Mouse (Mus musculus): ENCODE data around the gene Bsdc1. TPM values are rescaled to one million over a fixed set of nuclear protein-coding genes. Genes with fewer than 3 reads are reported as not detected.
"Not testable (repeated sequence)": the region's sequence is repeated elsewhere in the genome, so short reads cannot be mapped to it uniquely, and the experiment has no call there.

The Bsdc1 gene
- polyA plus RNA-seq, 1 experiment from 2014 or later: 24.6 TPM

- Histone ChIP-seq H3K4me1 (ENCODE audit: control insufficient read depth, insufficient read depth, low read length) (peaks cover 3% of the 10 kb centered on the region; the same call in 1 of the 2 replicates), H3K27ac (ENCODE audit: low read depth, low read length) (peak overlapping the region; percentile 96), H3K4me3 (ENCODE audit: low read depth, low read length) (peak overlapping the region; percentile 98), H3K9me3 (replicated peaks; ENCODE audit: control insufficient read depth, low read length) (no peaks in the 10 kb centered on the region), H3K9ac (ENCODE audit: low read depth, low read length) (peak overlapping the region; percentile 100), H3K27me3 (ENCODE audit: control insufficient read depth, insufficient read depth, low read length) (no peaks in the 10 kb centered on the region), H3K4me2 (peak overlapping the region; percentile 78), H3K36me3 (ENCODE audit: control insufficient read depth, insufficient read depth, low read length) (peaks cover 11% of the 10 kb centered on the region; the same call in 1 of the 2 replicates)
- WGBS (ENCODE audit: insufficient replicate concordance): under 1% methylated on average over 32 of the region's 35 CpGs
- peak; percentile 46; the same call in 1 of the 2 replicates for ATAC-seq (replicated peaks; ENCODE audit: insufficient number of reproducible peaks, low FRiP score, low TSS enrichment)
Measured at GRCm38 (mm10) chr4:129514300-129514898, 53.0 kb downstream of the Bsdc1 start.

GRCm38 (mm10) chr4:129516925-129517324, 55.5 kb downstream of the Bsdc1 start:
- no peak overlapping the region for H3K4me3 ChIP-seq (ENCODE audit: low read depth, low read length)
- WGBS (ENCODE audit: insufficient replicate concordance): 43% methylated on average over 2 of the region's 2 CpGs
- H3K4me2 ChIP-seq: no peak overlapping the region
- H3K36me3 ChIP-seq (ENCODE audit: control insufficient read depth, insufficient read depth, low read length): peaks cover 26% of the 10 kb centered on the region
- no peak overlapping the region for H3K9ac ChIP-seq (ENCODE audit: low read depth, low read length)
- no peak for ATAC-seq (replicated peaks; ENCODE audit: insufficient number of reproducible peaks, low FRiP score, low TSS enrichment)
- no peak overlapping the region for H3K27ac ChIP-seq (ENCODE audit: low read depth, low read length)
- no peaks in the 10 kb centered on the region for H3K4me1 ChIP-seq (ENCODE audit: control insufficient read depth, insufficient read depth, low read length)
- no peaks in the 10 kb centered on the region for H3K9me3 ChIP-seq (replicated peaks; ENCODE audit: control insufficient read depth, low read length)
- H3K27me3 ChIP-seq (ENCODE audit: control insufficient read depth, insufficient read depth, low read length): no peaks in the 10 kb centered on the region

- no peaks in the 10 kb centered on the region for H3K9me3 ChIP-seq (replicated peaks; ENCODE audit: control insufficient read depth, low read length)
- peaks cover 38% of the 10 kb centered on the region for H3K36me3 ChIP-seq (ENCODE audit: control insufficient read depth, insufficient read depth, low read length)
- 85% methylated on average over 8 of the region's 8 CpGs for WGBS (ENCODE audit: insufficient replicate concordance)
- H3K27ac ChIP-seq (ENCODE audit: low read depth, low read length): no peak overlapping the region
- no peak overlapping the region for H3K4me2 ChIP-seq
- ATAC-seq (replicated peaks; ENCODE audit: insufficient number of reproducible peaks, low FRiP score, low TSS enrichment): no peak
- H3K4me3 ChIP-seq (ENCODE audit: low read depth, low read length): no peak overlapping the region
- no peaks in the 10 kb centered on the region for H3K27me3 ChIP-seq (ENCODE audit: control insufficient read depth, insufficient read depth, low read length)
- H3K4me1 ChIP-seq (ENCODE audit: control insufficient read depth, insufficient read depth, low read length): no peaks in the 10 kb centered on the region
- H3K9ac ChIP-seq (ENCODE audit: low read depth, low read length): no peak overlapping the region
Measured at GRCm38 (mm10) chr4:129518519-129518918, 57.1 kb downstream of the Bsdc1 start.

- Histone ChIP-seq H3K4me1 (ENCODE audit: control insufficient read depth, insufficient read depth, low read length) (no peaks in the 10 kb centered on the region), H3K27ac (ENCODE audit: low read depth, low read length) (no peak overlapping the region), H3K4me2 (no peak overlapping the region), H3K27me3 (ENCODE audit: control insufficient read depth, insufficient read depth, low read length) (no peaks in the 10 kb centered on the region), H3K36me3 (ENCODE audit: control insufficient read depth, insufficient read depth, low read length) (peaks cover 40% of the 10 kb centered on the region), H3K9ac (ENCODE audit: low read depth, low read length) (no peak overlapping the region), H3K4me3 (ENCODE audit: low read depth, low read length) (no peak overlapping the region), H3K9me3 (replicated peaks; ENCODE audit: control insufficient read depth, low read length) (no peaks in the 10 kb centered on the region)
- no peak for ATAC-seq (replicated peaks; ENCODE audit: insufficient number of reproducible peaks, low FRiP score, low TSS enrichment)
- 83% methylated on average over 5 of the region's 5 CpGs for WGBS (ENCODE audit: insufficient replicate concordance)
Measured at GRCm38 (mm10) chr4:129525338-129525737, 64.0 kb downstream of the Bsdc1 start.

GRCm38 (mm10) chr4:129525889-129526288, 64.5 kb downstream of the Bsdc1 start:
- no peak for ATAC-seq (replicated peaks; ENCODE audit: insufficient number of reproducible peaks, low FRiP score, low TSS enrichment)
- no peaks in the 10 kb centered on the region for H3K9me3 ChIP-seq (replicated peaks; ENCODE audit: control insufficient read depth, low read length)
- no peak overlapping the region for H3K4me3 ChIP-seq (ENCODE audit: low read depth, low read length)
- no peaks in the 10 kb centered on the region for H3K27me3 ChIP-seq (ENCODE audit: control insufficient read depth, insufficient read depth, low read length)
- H3K27ac ChIP-seq (ENCODE audit: low read depth, low read length): no peak overlapping the region
- H3K4me1 ChIP-seq (ENCODE audit: control insufficient read depth, insufficient read depth, low read length): no peaks in the 10 kb centered on the region
- H3K4me2 ChIP-seq: no peak overlapping the region
- 89% methylated on average over 3 of the region's 3 CpGs for WGBS (ENCODE audit: insufficient replicate concordance)
- H3K9ac ChIP-seq (ENCODE audit: low read depth, low read length): no peak overlapping the region
- peaks cover 41% of the 10 kb centered on the region for H3K36me3 ChIP-seq (ENCODE audit: control insufficient read depth, insufficient read depth, low read length)

- H3K4me3 ChIP-seq (ENCODE audit: low read depth, low read length); H3K9ac ChIP-seq (ENCODE audit: low read depth, low read length); H3K27me3 ChIP-seq (ENCODE audit: control insufficient read depth, insufficient read depth, low read length); ATAC-seq (replicated peaks; ENCODE audit: insufficient number of reproducible peaks, low FRiP score, low TSS enrichment); H3K27ac ChIP-seq (ENCODE audit: low read depth, low read length); H3K4me1 ChIP-seq (ENCODE audit: control insufficient read depth, insufficient read depth, low read length); H3K4me2 ChIP-seq; H3K9me3 ChIP-seq (replicated peaks; ENCODE audit: control insufficient read depth, low read length): not testable (repeated sequence)
- peaks cover 29% of the 10 kb centered on the region for H3K36me3 ChIP-seq (ENCODE audit: control insufficient read depth, insufficient read depth, low read length)
- 87% methylated on average over 5 of the region's 6 CpGs for WGBS (ENCODE audit: insufficient replicate concordance)
Measured at GRCm38 (mm10) chr4:129528901-129529300, 67.5 kb downstream of the Bsdc1 start.

Other genes starting within 250 kb of the Bsdc1 start
- gene C77080, start 200.2 kb upstream of the Bsdc1 start, polyA plus RNA-seq (2014; fragmentation: Nextera tagmentation; extraction: Ambion mirVana): 0.76 and 1.5 TPM in 2 replicates
- gene Sync, start 174.0 kb upstream of the Bsdc1 start, polyA plus RNA-seq (2014; fragmentation: Nextera tagmentation; extraction: Ambion mirVana): 0.56 and 1.2 TPM in 2 replicates
- gene Rbbp4, start 126.2 kb upstream of the Bsdc1 start, polyA plus RNA-seq (2014; fragmentation: Nextera tagmentation; extraction: Ambion mirVana): 319 and 337 TPM in 2 replicates
- gene Zbtb8os, start 125.9 kb upstream of the Bsdc1 start, polyA plus RNA-seq (2014; fragmentation: Nextera tagmentation; extraction: Ambion mirVana): 54.4 and 56.5 TPM in 2 replicates
- gene Zbtb8a, start 83.5 kb upstream of the Bsdc1 start, polyA plus RNA-seq (2014; fragmentation: Nextera tagmentation; extraction: Ambion mirVana): 7.7 and 7.9 TPM in 2 replicates
- 5.5 and 5.8 TPM in 2 replicates for gene Zbtb8b, start 20.7 kb upstream of the Bsdc1 start, polyA plus RNA-seq (2014; fragmentation: Nextera tagmentation; extraction: Ambion mirVana)
- gene Tssk3, start 29.4 kb downstream of the Bsdc1 start, polyA plus RNA-seq (2014; fragmentation: Nextera tagmentation; extraction: Ambion mirVana): not detected in 2 replicates
- not detected in 2 replicates for gene Fam229a, start 29.6 kb downstream of the Bsdc1 start, polyA plus RNA-seq (2014; fragmentation: Nextera tagmentation; extraction: Ambion mirVana)
- 506 and 517 TPM in 2 replicates for gene Marcksl1, start 52.0 kb downstream of the Bsdc1 start, polyA plus RNA-seq (2014; fragmentation: Nextera tagmentation; extraction: Ambion mirVana)
- gene Hdac1, start 81.1 kb downstream of the Bsdc1 start, polyA plus RNA-seq (2014; fragmentation: Nextera tagmentation; extraction: Ambion mirVana): 154 and 175 TPM in 2 replicates
- gene Lck, start 112.1 kb downstream of the Bsdc1 start, polyA plus RNA-seq (2014; fragmentation: Nextera tagmentation; extraction: Ambion mirVana): 3.6 and 4.6 TPM in 2 replicates
- gene Fam167b, start 117.0 kb downstream of the Bsdc1 start, polyA plus RNA-seq (2014; fragmentation: Nextera tagmentation; extraction: Ambion mirVana): 3.6 TPM in 2 replicates
- 194 and 200 TPM in 2 replicates for gene Eif3i, start 139.1 kb downstream of the Bsdc1 start, polyA plus RNA-seq (2014; fragmentation: Nextera tagmentation; extraction: Ambion mirVana)
- 170 and 177 TPM in 2 replicates for gene Tmem234, start 139.1 kb downstream of the Bsdc1 start, polyA plus RNA-seq (2014; fragmentation: Nextera tagmentation; extraction: Ambion mirVana)
- 1.1 and 2.7 TPM in 2 replicates for gene Dcdc2b, start 152.7 kb downstream of the Bsdc1 start, polyA plus RNA-seq (2014; fragmentation: Nextera tagmentation; extraction: Ambion mirVana)
- gene Iqcc, start 157.5 kb downstream of the Bsdc1 start, polyA plus RNA-seq (2014; fragmentation: Nextera tagmentation; extraction: Ambion mirVana): 23.3 and 24.5 TPM in 2 replicates
- gene Ccdc28b, start 162.4 kb downstream of the Bsdc1 start, polyA plus RNA-seq (2014; fragmentation: Nextera tagmentation; extraction: Ambion mirVana): 41.4 and 46.5 TPM in 2 replicates
- 58.3 and 60.2 TPM in 2 replicates for gene Txlna, start 179.5 kb downstream of the Bsdc1 start, polyA plus RNA-seq (2014; fragmentation: Nextera tagmentation; extraction: Ambion mirVana)
- 13.3 and 14.6 TPM in 2 replicates for gene Kpna6, start 211.2 kb downstream of the Bsdc1 start, polyA plus RNA-seq (2014; fragmentation: Nextera tagmentation; extraction: Ambion mirVana)
- 12.3 and 16.1 TPM in 2 replicates for gene Tmem39b, start 235.3 kb downstream of the Bsdc1 start, polyA plus RNA-seq (2014; fragmentation: Nextera tagmentation; extraction: Ambion mirVana)